Mouse (Mus musculus): ENCODE results near the gene Fastkd2.

DNA sequence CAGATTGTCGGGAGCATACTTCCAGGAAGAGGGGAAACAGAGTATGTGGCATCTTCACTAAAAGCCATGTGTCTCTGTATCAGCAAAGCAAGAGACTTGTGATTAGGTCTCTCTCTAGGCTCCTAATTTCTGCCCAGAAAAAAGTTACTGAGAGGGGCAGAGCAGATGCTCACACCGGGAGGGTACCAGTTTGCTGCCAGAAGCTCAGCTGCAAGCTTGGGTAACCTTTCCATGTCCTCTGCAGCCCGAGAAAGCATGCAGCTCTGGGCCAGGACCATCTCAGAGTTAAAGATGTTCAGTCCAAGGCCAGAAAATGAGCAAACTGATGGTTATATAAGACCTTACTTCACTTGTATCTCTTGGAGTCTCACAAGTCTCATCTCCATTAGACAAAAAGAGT, 33.6 kb upstream of the Fastkd2 start:
- no peak for TF ChIP-seq EP300 (IDR thresholded peaks at IDR 0.05; ENCODE audit: low read depth)
- no peak for TF ChIP-seq CTCF (IDR thresholded peaks at IDR 0.05; ENCODE audit: low read depth)
